Mouse (Mus musculus) limb, embryonic 11.5 days (tissue): ENCODE measurements at regions not wholly inside any gene's neighbourhood (a gene's known extent, or its start where the extent isn't known, plus 50 kb on each side); places are given as distances from the start of the nearest gene placed in this dataset.

ENCODE experiments used
- ATAC-seq: fragments of 200-750 bp; cut with Nextera tagmentation; 2 replicates; pipeline ENCODE4 v1.8.0; 2017; ENCODE audit warnings: low read depth; ENCODE audit not compliant: insufficient number of reproducible peaks, low FRiP score, low TSS enrichment
- DNase-seq: peaks from one replicate; pipeline ENCODE4 v3.0.0-alpha.2; 2015; ENCODE audit warnings: low spot score
- H3K27ac ChIP-seq: fragments of 300-500 bp; sonication (generic); replicated peaks from 2 replicates; pipeline ENCODE4 v1.5.1; 2014; ENCODE audit warnings: low read depth, mild to moderate bottlenecking, low read length
- H3K27me3 ChIP-seq: fragments of 300-500 bp; sonication (generic); 2 replicates; pipeline ENCODE4 v1.6.1; 2014; ENCODE audit warnings: mild to moderate bottlenecking, low read length, mixed read lengths; ENCODE audit not compliant: control insufficient read depth, insufficient read depth
- H3K36me3 ChIP-seq: fragments of 300-500 bp; sonication (generic); 2 replicates; pipeline ENCODE4 v1.6.1; 2014; ENCODE audit warnings: mild to moderate bottlenecking, low read length, moderate library complexity, mixed read lengths; ENCODE audit not compliant: control insufficient read depth, insufficient read depth
- H3K4me1 ChIP-seq: fragments of 300-500 bp; sonication (generic); 2 replicates; pipeline ENCODE4 v1.6.1; 2014; ENCODE audit warnings: low read length, mixed read lengths; ENCODE audit not compliant: control insufficient read depth, insufficient read depth
- H3K4me2 ChIP-seq: fragments of 300-500 bp; sonication (generic); 2 replicates; pipeline ENCODE4 v1.6.1; 2014; ENCODE audit warnings: low read depth, mild to moderate bottlenecking, moderate library complexity; ENCODE audit not compliant: severe bottlenecking
- H3K4me3 ChIP-seq: fragments of 300-500 bp; sonication (generic); 2 replicates; pipeline ENCODE4 v1.5.1; 2014; ENCODE audit warnings: low read depth, low read length
- H3K9ac ChIP-seq: fragments of 300-500 bp; sonication (generic); 2 replicates; pipeline ENCODE4 v1.6.1; 2014; ENCODE audit warnings: mild to moderate bottlenecking, low read length
- H3K9me3 ChIP-seq: fragments of 300-500 bp; sonication (generic); 2 replicates; pipeline ENCODE4 v1.6.1; 2016; ENCODE audit warnings: low read length; ENCODE audit not compliant: control insufficient read depth
- WGBS: fragments of 180-500 bp; shearing (Covaris S2); extraction: QIAGEN DNeasy Blood & Tissue Kit; methylation state at CpG from one replicate; pipeline ENCODE4 v1.1.7; 2014; 5-methylcytosine and 5-hydroxymethylcytosine counted together

- no peaks in the 10 kb centered on the region for H3K36me3 ChIP-seq
- DNase-seq (peak; percentile 83), ATAC-seq (no peak)
- 16% methylated on average over 13 of the region's 13 CpGs for WGBS
- H3K4me3 ChIP-seq = no peak overlapping the region
- no peak overlapping the region for H3K9ac ChIP-seq
- H3K27me3 ChIP-seq = no peaks in the 10 kb centered on the region
- peaks cover 2% of the 10 kb centered on the region; the same call in 1 of the 2 replicates for H3K4me1 ChIP-seq
- no peak overlapping the region; the same call in 1 of the 2 replicates for H3K4me2 ChIP-seq
- H3K9me3 ChIP-seq = no peaks in the 10 kb centered on the region
- no peak overlapping the region for H3K27ac ChIP-seq
These were observed 96.7 kb downstream of the 1500009L16Rik start for GRCm38 (mm10) chr10:83819266-83819949.

- Histone ChIP-seq H3K36me3 (no peaks in the 10 kb centered on the region), H3K9ac (no peak overlapping the region), H3K4me1 (peaks cover 2% of the 10 kb centered on the region; the same call in 1 of the 2 replicates), H3K27me3 (no peaks in the 10 kb centered on the region), H3K27ac (no peak overlapping the region), H3K4me3 (no peak overlapping the region), H3K4me2 (no peak overlapping the region), H3K9me3 (no peaks in the 10 kb centered on the region)
- 78% methylated on average over 8 of the region's 8 CpGs for WGBS
- DNase-seq = no peak
- ATAC-seq = no peak
These were observed 97.2 kb downstream of the 1500009L16Rik start for GRCm38 (mm10) chr10:83819950-83820275.

GRCm38 (mm10) chr10:83821089-83821488 is 98.4 kb downstream of the 1500009L16Rik start:
- Histone ChIP-seq H3K9ac (no peak overlapping the region), H3K4me1 (peaks cover 2% of the 10 kb centered on the region; the same call in 1 of the 2 replicates), H3K9me3 (no peaks in the 10 kb centered on the region), H3K27me3 (no peaks in the 10 kb centered on the region), H3K4me2 (no peak overlapping the region), H3K4me3 (no peak overlapping the region), H3K27ac (no peak overlapping the region), H3K36me3 (no peaks in the 10 kb centered on the region)
- ATAC-seq = no peak
- no peak for DNase-seq
- 85% methylated on average over 10 of the region's 10 CpGs for WGBS

GRCm38 (mm10) chr10:83826105-83826504 is 103.4 kb downstream of the 1500009L16Rik start:
- no peaks in the 10 kb centered on the region for H3K27me3 ChIP-seq
- H3K9ac ChIP-seq = no peak overlapping the region
- no peaks in the 10 kb centered on the region for H3K9me3 ChIP-seq
- H3K27ac ChIP-seq = no peak overlapping the region
- no peak for DNase-seq
- no peak overlapping the region for H3K4me3 ChIP-seq
- H3K36me3 ChIP-seq = no peaks in the 10 kb centered on the region
- H3K4me2 ChIP-seq = no peak overlapping the region
- no peak for ATAC-seq
- no peaks in the 10 kb centered on the region; the same call in 1 of the 2 replicates for H3K4me1 ChIP-seq
- WGBS = 79% methylated on average over 5 of the region's 5 CpGs

- H3K27ac ChIP-seq = no peak overlapping the region
- H3K4me1 ChIP-seq = no peaks in the 10 kb centered on the region
These were observed 113.7 kb downstream of the 1500009L16Rik start for GRCm38 (mm10) chr10:83836351-83836750.

GRCm38 (mm10) chr10:83840226-83840625 is 117.6 kb downstream of the 1500009L16Rik start:
- Histone ChIP-seq H3K9ac (no peak overlapping the region), H3K4me3 (no peak overlapping the region), H3K27ac (no peak overlapping the region), H3K9me3 (no peaks in the 10 kb centered on the region), H3K36me3 (no peaks in the 10 kb centered on the region), H3K27me3 (no peaks in the 10 kb centered on the region), H3K4me1 (no peaks in the 10 kb centered on the region), H3K4me2 (no peak overlapping the region)
- WGBS = 78% methylated on average over 3 of the region's 3 CpGs
- DNase-seq (no peak), ATAC-seq (no peak)

More at GRCm38 (mm10) chr10:83836351-83836750, 113.7 kb downstream of the 1500009L16Rik start:
- Histone ChIP-seq H3K36me3 (no peaks in the 10 kb centered on the region), H3K27me3 (no peaks in the 10 kb centered on the region), H3K4me2 (no peak overlapping the region), H3K9ac (no peak overlapping the region), H3K4me3 (no peak overlapping the region), H3K9me3 (no peaks in the 10 kb centered on the region)
- ATAC-seq = no peak
- WGBS = 81% methylated on average over 5 of the region's 5 CpGs
- no peak for DNase-seq

- no peak overlapping the region for H3K4me3 ChIP-seq
- H3K27me3 ChIP-seq = no peaks in the 10 kb centered on the region
- H3K4me1 ChIP-seq = peaks cover 5% of the 10 kb centered on the region; the same call in 1 of the 2 replicates
- no peak overlapping the region for H3K27ac ChIP-seq
- H3K4me2 ChIP-seq = no peak overlapping the region
- H3K9me3 ChIP-seq = no peaks in the 10 kb centered on the region
- no peak overlapping the region for H3K9ac ChIP-seq
- DNase-seq (peak; percentile 45), ATAC-seq (no peak)
- WGBS = 67% methylated on average over 4 of the region's 4 CpGs
- H3K36me3 ChIP-seq = no peaks in the 10 kb centered on the region
These were observed 128.2 kb downstream of the 1500009L16Rik start for GRCm38 (mm10) chr10:83850881-83851280.

- WGBS = 78% methylated on average over 5 of the region's 5 CpGs
- DNase-seq = no peak
- no peak overlapping the region for H3K9ac ChIP-seq
These were observed 129.5 kb downstream of the 1500009L16Rik start for GRCm38 (mm10) chr10:83852194-83852593.

GRCm38 (mm10) chr10:83852806-83853205 is 130.1 kb downstream of the 1500009L16Rik start:
- no peak overlapping the region for H3K9ac ChIP-seq
- H3K9me3 ChIP-seq = no peaks in the 10 kb centered on the region
- H3K4me1 ChIP-seq = peaks cover 5% of the 10 kb centered on the region; the same call in 1 of the 2 replicates
- H3K36me3 ChIP-seq = no peaks in the 10 kb centered on the region
- no peaks in the 10 kb centered on the region for H3K27me3 ChIP-seq
- H3K4me3 ChIP-seq = no peak overlapping the region
- H3K27ac ChIP-seq = no peak overlapping the region
- ATAC-seq (no peak), DNase-seq (no peak)
- WGBS = 80% methylated on average over 3 of the region's 3 CpGs
- no peak overlapping the region for H3K4me2 ChIP-seq

More at GRCm38 (mm10) chr10:83852194-83852593, 129.5 kb downstream of the 1500009L16Rik start:
- Histone ChIP-seq H3K27ac (no peak overlapping the region), H3K9me3 (no peaks in the 10 kb centered on the region), H3K4me1 (peaks cover 5% of the 10 kb centered on the region; the same call in 1 of the 2 replicates), H3K4me2 (no peak overlapping the region), H3K27me3 (no peaks in the 10 kb centered on the region), H3K4me3 (no peak overlapping the region), H3K36me3 (no peaks in the 10 kb centered on the region)
- ATAC-seq = no peak
